Mouse (Mus musculus) limb, embryonic 14.5 days (tissue): ENCODE measurements at regions not wholly inside any gene's neighbourhood (a gene's known extent, or its start where the extent isn't known, plus 50 kb on each side); places are given as distances from the start of the nearest gene placed in this dataset.

Experiments used
- ATAC-seq: fragments of 200-750 bp; cut with Nextera tagmentation; 2 replicates; pipeline ENCODE4 v1.8.0; 2017; ENCODE audit warnings: low read depth, moderate number of reproducible peaks, moderate TSS enrichment; ENCODE audit not compliant: low FRiP score
- DNase-seq: peaks from one replicate; pipeline ENCODE4 v3.0.0-alpha.2; 2015; ENCODE audit warnings: low spot score
- H3K27ac ChIP-seq: fragments of 300-500 bp; sonication (generic); replicated peaks from 2 replicates; pipeline ENCODE4 v1.5.1; 2014; ENCODE audit warnings: low read depth, mild to moderate bottlenecking, low read length, moderate library complexity, mixed read lengths
- H3K27me3 ChIP-seq: fragments of 300-500 bp; sonication (generic); 2 replicates; pipeline ENCODE4 v1.6.1; 2014; ENCODE audit warnings: low read length, mixed read lengths; ENCODE audit not compliant: control insufficient read depth, insufficient read depth
- H3K36me3 ChIP-seq: fragments of 300-500 bp; sonication (generic); 2 replicates; pipeline ENCODE4 v1.6.1; 2014; ENCODE audit warnings: mild to moderate bottlenecking, low read length, moderate library complexity, mixed read lengths; ENCODE audit not compliant: control insufficient read depth, insufficient read depth
- H3K4me1 ChIP-seq: fragments of 300-500 bp; sonication (generic); 2 replicates; pipeline ENCODE4 v1.6.1; 2014; ENCODE audit warnings: antibody characterized with exemption, low read length, mixed read lengths; ENCODE audit not compliant: control insufficient read depth, insufficient read depth
- H3K4me2 ChIP-seq: fragments of 300-500 bp; sonication (generic); replicated peaks from 2 replicates; pipeline ENCODE4 v1.6.1; 2014; ENCODE audit warnings: low read depth, mild to moderate bottlenecking, low read length, moderate library complexity; ENCODE audit not compliant: severe bottlenecking
- H3K4me3 ChIP-seq: fragments of 300-500 bp; sonication (generic); replicated peaks from 2 replicates; pipeline ENCODE4 v1.5.1; 2014; ENCODE audit warnings: low read length
- H3K9ac ChIP-seq: fragments of 300-500 bp; sonication (generic); 2 replicates; pipeline ENCODE4 v1.6.1; 2014; ENCODE audit warnings: mild to moderate bottlenecking, low read depth, low read length, moderate library complexity; ENCODE audit not compliant: severe bottlenecking
- H3K9me3 ChIP-seq: fragments of 300-500 bp; sonication (generic); 2 replicates; pipeline ENCODE4 v1.6.1; 2016; ENCODE audit warnings: low read length; ENCODE audit not compliant: control insufficient read depth
- POLR2A ChIP-seq: fragments of 200-500 bp; IDR thresholded peaks from 2 replicates; pipeline ENCODE4 v1.8.0; 2012; ENCODE audit warnings: inconsistent platforms, mild to moderate bottlenecking, moderate library complexity, borderline replicate concordance; ENCODE audit not compliant: insufficient read depth, insufficient read length; ENCODE audit errors: extremely low read depth
- WGBS: fragments of 180-500 bp; shearing (Covaris S2); extraction: QIAGEN DNeasy Blood & Tissue Kit; methylation state at CpG from one replicate; pipeline ENCODE4 v1.1.7; 2014; 5-methylcytosine and 5-hydroxymethylcytosine counted together

DNA sequence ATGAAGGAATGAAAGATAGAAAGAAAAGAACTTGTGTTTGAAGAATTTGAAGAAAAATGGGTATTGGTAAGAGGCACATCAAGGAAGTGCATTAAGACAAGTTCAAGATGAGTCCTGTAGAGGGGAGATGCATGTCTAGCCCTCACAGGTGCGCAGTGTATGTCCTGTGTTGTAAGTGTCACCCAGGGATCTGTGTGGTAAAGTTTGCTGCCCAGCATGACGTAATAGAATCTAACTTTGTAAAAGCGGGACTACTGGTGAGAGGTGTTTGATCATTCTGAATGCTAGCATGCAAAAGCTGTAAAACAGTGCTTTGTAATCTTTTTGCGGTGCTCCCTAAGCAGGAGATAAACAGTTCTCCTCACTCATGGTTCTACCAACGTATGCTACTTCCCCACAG, 857.4 kb downstream of the Stpg2 start:
- Histone ChIP-seq H3K9me3 (no peaks in the 10 kb centered on the region), H3K4me1 (peaks cover 3% of the 10 kb centered on the region; the same call in 1 of the 2 replicates), H3K4me3 (no peak overlapping the region), H3K36me3 (no peaks in the 10 kb centered on the region), H3K27me3 (no peaks in the 10 kb centered on the region), H3K27ac (no peak overlapping the region), H3K9ac (no peak overlapping the region), H3K4me2 (no peak overlapping the region)
- no peak for ATAC-seq
- no peak for TF ChIP-seq POLR2A
- WGBS = 63% methylated on average over 5 of the region's 5 CpGs
- DNase-seq = no peak

GRCm38 (mm10) chr3:140084333-140084732, 878.8 kb downstream of the Stpg2 start:
- DNase-seq (peak; percentile 46), ATAC-seq (no peak)
- no peaks in the 10 kb centered on the region for H3K9me3 ChIP-seq
- H3K4me3 ChIP-seq = no peak overlapping the region
- H3K9ac ChIP-seq = no peak overlapping the region
- no peak for TF ChIP-seq POLR2A
- H3K4me2 ChIP-seq = no peak overlapping the region
- H3K27ac ChIP-seq = no peak overlapping the region
- WGBS = 74% methylated on average over 3 of the region's 3 CpGs
- no peaks in the 10 kb centered on the region for H3K36me3 ChIP-seq
- H3K27me3 ChIP-seq = no peaks in the 10 kb centered on the region
- no peaks in the 10 kb centered on the region for H3K4me1 ChIP-seq

GRCm38 (mm10) chr3:140085385-140085784, 879.9 kb downstream of the Stpg2 start:
- no peak overlapping the region for H3K9ac ChIP-seq
- no peak for TF ChIP-seq POLR2A
- H3K4me1 ChIP-seq = no peaks in the 10 kb centered on the region
- H3K27me3 ChIP-seq = no peaks in the 10 kb centered on the region
- no peaks in the 10 kb centered on the region for H3K9me3 ChIP-seq
- no peaks in the 10 kb centered on the region for H3K36me3 ChIP-seq
- H3K4me3 ChIP-seq = no peak overlapping the region
- DNase-seq (no peak), ATAC-seq (no peak)
- 80% methylated on average over 3 of the region's 3 CpGs for WGBS
- H3K4me2 ChIP-seq = no peak overlapping the region
- no peak overlapping the region for H3K27ac ChIP-seq

DNA sequence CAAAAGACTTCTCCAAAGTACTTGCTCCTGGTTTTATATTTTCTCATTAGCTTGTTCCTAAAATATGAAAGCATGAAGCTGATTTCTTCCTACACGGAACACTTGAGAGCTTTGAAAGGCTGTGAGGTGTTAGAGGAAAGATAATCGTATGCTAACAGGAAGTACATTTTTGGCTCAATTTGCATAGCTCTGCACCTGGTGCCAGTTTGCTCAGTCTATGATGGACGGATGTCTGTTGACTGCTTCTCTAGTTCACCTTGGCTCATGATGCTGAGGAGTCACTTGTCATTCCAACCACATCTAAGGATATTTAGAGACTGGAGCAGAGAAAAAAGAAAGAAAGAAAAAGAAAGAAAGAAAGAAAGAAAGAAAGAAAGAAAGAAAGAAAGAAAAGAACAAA, 882.5 kb downstream of the Stpg2 start:
- Histone ChIP-seq H3K9ac (no peak overlapping the region), H3K9me3 (no peaks in the 10 kb centered on the region), H3K4me1 (no peaks in the 10 kb centered on the region), H3K4me2 (no peak overlapping the region), H3K4me3 (no peak overlapping the region), H3K36me3 (no peaks in the 10 kb centered on the region), H3K27ac (no peak overlapping the region), H3K27me3 (no peaks in the 10 kb centered on the region)
- no peak for TF ChIP-seq POLR2A
- ATAC-seq (no peak), DNase-seq (no peak)
- WGBS = 76% methylated on average over 3 of the region's 3 CpGs

- H3K4me3 ChIP-seq = no peak overlapping the region
- DNase-seq (no peak), ATAC-seq (no peak)
- WGBS = 68% methylated on average over 2 of the region's 2 CpGs
- H3K27ac ChIP-seq = no peak overlapping the region
- no peaks in the 10 kb centered on the region for H3K9me3 ChIP-seq
- no peak overlapping the region for H3K4me2 ChIP-seq
- H3K36me3 ChIP-seq = no peaks in the 10 kb centered on the region
- H3K27me3 ChIP-seq = no peaks in the 10 kb centered on the region
- TF ChIP-seq POLR2A = no peak
- no peak overlapping the region for H3K9ac ChIP-seq
- no peaks in the 10 kb centered on the region for H3K4me1 ChIP-seq
Measured at GRCm38 (mm10) chr3:140091900-140092299, 886.4 kb downstream of the Stpg2 start.

DNA sequence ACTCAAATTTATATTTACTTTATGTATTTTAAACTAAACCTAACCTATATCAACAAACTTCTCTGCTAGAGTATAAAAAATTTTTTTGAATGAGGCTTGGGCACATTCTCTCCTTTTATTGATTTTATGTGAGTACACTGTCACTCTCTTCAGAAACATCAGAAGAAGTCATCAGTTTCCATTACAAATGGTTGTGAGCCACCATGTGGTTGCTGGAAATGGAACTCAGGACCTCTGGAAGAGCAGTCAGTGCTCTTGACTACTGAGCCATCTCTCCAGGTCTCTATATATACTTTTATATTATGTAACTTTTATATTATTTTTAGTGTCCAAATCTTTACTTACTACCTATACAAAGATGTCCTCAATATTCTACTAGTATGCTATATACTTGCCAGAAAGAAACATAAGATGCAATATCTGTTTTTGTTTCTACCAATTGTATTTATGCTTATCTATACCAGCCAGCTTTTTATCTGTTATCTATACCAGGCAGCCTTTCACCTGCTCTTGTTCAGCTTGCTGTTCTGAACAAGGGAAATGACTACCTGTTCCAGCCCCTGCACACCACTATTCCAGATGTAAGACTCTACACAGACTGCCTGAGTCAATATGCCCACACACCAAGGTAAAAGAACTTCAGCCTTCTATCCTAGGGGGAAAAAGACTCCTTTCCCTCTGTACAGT, 891.5 kb downstream of the Stpg2 start:
- no peaks in the 10 kb centered on the region for H3K27me3 ChIP-seq
- H3K36me3 ChIP-seq = no peaks in the 10 kb centered on the region
- no peak for TF ChIP-seq POLR2A
- H3K9ac ChIP-seq = no peak overlapping the region
- no peak overlapping the region for H3K27ac ChIP-seq
- ATAC-seq = no peak
- H3K4me3 ChIP-seq = no peak overlapping the region
- H3K9me3 ChIP-seq = no peaks in the 10 kb centered on the region
- no peaks in the 10 kb centered on the region for H3K4me1 ChIP-seq
- no peak for DNase-seq
- H3K4me2 ChIP-seq = no peak overlapping the region
